Mouse (Mus musculus) olfactory bulb, adult 2 months (tissue): ENCODE data around the gene Cntf. TPM values are rescaled to one million over a fixed set of nuclear protein-coding genes. Genes with fewer than 3 reads are reported as not detected.

Experiments used
- H3K27ac ChIP-seq: fragments of 200-500 bp; 2 replicates; pipeline ENCODE4 v1.5.1; 2012; ENCODE audit warnings: low read depth, low read length; ENCODE audit not compliant: insufficient read depth
- H3K4me1 ChIP-seq: fragments of 200-500 bp; 2 replicates; pipeline ENCODE4 v1.6.1; 2012; ENCODE audit warnings: low read length; ENCODE audit not compliant: control insufficient read depth, insufficient read depth
- H3K4me3 ChIP-seq: fragments of 200-500 bp; 2 replicates; pipeline ENCODE4 v1.5.1; 2012; ENCODE audit warnings: mild to moderate bottlenecking, low read depth, low read length, moderate library complexity; ENCODE audit not compliant: insufficient read depth
- CTCF ChIP-seq: fragments of 200-500 bp; IDR thresholded peaks from 2 replicates; pipeline ENCODE4 v1.5.1; 2012; ENCODE audit warnings: low read depth, mild to moderate bottlenecking, low read length, moderate library complexity; ENCODE audit not compliant: insufficient read depth
- POLR2A ChIP-seq: fragments of 200-500 bp; IDR thresholded peaks from 2 replicates; pipeline ENCODE4 v1.6.1; 2012; ENCODE audit warnings: mild to moderate bottlenecking, low read depth, low read length, moderate library complexity; ENCODE audit not compliant: insufficient read depth
- WGBS: fragments of 180-500 bp; shearing (Covaris S2); methylation state at CpG from one replicate; pipeline ENCODE4 v1.1.7; 2018; 5-methylcytosine and 5-hydroxymethylcytosine counted together
- polyA plus RNA-seq: library from polyadenylated mRNA; stranded (reverse); fragments of >200 nt; gene quantifications from 2 replicates; pipeline ENCODE4 v1.2.4, GENCODE M21; 2012; ENCODE audit warnings: low replicate concordance; ENCODE audit not compliant: missing spikeins, insufficient read depth, insufficient read length

Cntf gene
- polyA plus RNA-seq, 1 experiment: not detected

DNA sequence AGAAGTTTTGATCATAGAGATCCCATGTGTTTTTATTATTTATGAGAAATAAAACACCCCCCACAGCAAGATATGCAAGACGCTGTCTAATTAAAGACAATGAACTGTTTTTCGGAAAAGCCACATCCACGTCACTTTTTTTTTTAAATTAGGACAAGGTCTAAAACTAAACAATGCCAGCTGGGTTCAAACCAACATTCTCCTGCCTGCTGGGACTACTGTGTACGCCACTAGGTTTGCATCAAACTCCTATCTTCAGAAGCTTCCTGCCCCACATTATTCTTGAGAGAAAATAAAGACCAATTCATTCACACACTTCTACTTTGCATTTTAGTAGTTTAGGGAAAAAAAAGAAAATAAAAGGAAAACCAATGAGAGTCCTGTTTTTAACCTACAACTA, 22.3 kb upstream of the Cntf start:
- 36% methylated on average over 4 of the region's 4 CpGs for WGBS
- Histone ChIP-seq H3K4me1 (peaks cover 2% of the 10 kb centered on the region; the same call in 1 of the 2 replicates), H3K27ac (no peak overlapping the region), H3K4me3 (no peak overlapping the region)
- TF ChIP-seq CTCF: no peak
- no peak for TF ChIP-seq POLR2A

DNA sequence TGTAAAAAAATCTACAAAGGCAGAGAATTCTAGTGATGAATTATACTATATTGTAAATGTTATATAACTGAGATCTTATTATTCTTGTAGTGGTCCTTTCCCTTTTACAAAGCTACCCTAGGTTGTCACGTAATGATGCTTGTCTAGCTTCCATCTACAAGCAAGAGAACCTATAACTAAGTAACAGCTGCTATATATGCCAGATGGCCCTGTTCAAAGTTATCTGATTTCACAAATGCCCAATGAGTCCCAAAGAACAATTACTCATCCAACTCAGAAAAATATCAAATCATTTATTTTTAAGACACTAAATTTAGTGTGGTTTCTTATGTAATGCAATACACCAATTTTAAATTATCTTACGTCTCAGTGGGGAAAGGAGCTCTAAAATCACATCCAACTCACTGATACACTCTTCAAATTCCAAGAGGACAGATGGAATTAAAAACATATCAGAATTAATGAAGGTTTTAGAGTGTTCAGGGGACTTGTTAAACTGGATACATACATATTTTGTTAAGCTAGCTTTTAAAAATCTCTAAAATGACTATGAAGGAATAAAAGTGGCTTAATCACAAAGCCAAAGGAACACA, 21.5 kb upstream of the Cntf start:
- 71% methylated on average over 2 of the region's 2 CpGs for WGBS
- Histone ChIP-seq H3K4me3 (no peak overlapping the region), H3K27ac (no peak overlapping the region), H3K4me1 (peaks cover 2% of the 10 kb centered on the region; the same call in 1 of the 2 replicates)
- no peak for TF ChIP-seq CTCF
- no peak for TF ChIP-seq POLR2A

DNA sequence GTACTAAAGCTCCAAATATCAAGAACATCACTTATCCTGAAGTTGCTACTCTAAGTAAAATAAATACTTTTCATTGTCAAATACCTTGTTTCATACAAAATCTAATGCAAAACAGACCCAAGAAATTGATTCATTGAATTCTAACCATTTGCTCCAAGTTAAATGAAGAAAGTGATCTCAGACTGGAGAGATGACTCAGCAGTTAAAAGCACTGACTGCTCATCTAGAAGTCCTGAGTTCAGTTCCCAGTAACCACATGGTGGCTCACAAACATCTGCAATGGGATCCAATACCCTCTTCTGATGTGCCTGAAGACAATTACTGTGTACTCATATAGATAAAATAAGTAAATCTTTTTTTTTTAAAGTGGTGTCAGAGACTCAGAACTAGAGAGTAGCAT, 15.0 kb upstream of the Cntf start:
- H3K4me3 ChIP-seq: no peak overlapping the region
- TF ChIP-seq CTCF (no peak), POLR2A (no peak)
- H3K27ac ChIP-seq: no peak overlapping the region
- H3K4me1 ChIP-seq: no peaks in the 10 kb centered on the region

DNA sequence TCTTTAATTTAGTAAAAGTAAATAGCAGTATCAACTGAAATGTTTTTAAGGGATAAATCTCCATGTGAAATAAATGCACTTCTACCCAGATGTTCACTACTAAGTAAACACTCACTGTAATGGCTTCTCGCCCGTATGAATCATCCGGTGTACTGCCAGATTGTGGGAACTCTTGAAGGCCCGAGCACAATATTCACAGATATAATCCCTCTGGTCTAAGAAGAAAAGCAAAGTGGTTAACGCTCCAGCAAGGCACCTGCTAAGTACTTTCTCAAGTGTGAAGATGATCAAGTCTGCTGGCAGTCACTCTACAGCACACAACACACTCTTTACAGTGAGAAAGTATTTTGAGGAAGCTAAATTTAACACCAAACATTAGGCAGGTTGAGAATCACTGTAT, 5.5 kb upstream of the Cntf start:
- H3K4me1 ChIP-seq: no peaks in the 10 kb centered on the region
- WGBS: 45% methylated on average over 5 of the region's 5 CpGs
- H3K27ac ChIP-seq: no peak overlapping the region
- TF ChIP-seq CTCF: no peak
- no peak for TF ChIP-seq POLR2A
- H3K4me3 ChIP-seq: no peak overlapping the region

DNA sequence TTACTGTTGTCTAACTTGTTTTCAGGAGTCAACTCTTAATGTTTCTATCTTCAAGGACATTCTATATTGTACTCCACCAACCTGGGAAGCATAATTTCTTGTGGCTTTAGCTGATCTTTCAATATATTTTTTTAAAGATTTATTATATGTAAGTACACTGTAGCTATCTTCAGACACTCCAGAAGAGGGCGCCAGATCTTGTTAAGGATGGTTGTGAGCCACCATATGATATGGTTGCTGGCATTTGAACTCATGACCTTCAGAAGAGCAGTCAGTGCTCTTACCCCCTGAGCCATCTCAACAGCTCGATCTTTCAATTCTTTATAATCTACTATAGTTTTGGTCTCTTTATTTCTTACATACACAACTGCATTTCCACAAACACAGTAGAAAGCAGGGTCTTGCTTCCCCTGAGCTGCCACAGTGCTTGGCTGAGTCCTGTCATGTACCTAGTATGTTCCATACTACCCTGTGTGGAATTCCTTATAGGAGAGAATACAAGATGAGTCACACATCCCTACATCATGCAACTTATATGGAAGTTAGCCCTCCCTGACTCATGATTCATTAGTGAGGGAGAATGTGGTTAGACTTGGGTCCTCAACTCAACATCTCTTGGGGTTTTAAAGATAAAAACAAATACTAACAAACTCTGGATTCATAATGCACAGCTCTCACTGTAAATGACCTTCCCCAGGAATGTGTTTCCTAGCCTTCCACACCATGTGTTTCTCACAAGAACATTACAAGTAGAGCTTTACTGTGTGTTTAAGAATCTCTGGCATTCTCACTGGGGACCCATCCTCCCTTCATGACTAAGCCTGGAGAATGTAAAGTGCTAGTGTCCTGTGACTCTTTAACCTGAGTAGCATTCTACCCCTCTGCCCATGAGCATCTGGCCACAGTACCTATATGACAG, 3.0 kb downstream of the Cntf start:
- H3K27ac ChIP-seq: no peak overlapping the region
- H3K4me3 ChIP-seq: no peak overlapping the region
- 74% methylated on average over 2 of the region's 2 CpGs for WGBS
- peaks cover 2% of the 10 kb centered on the region; the same call in 1 of the 2 replicates for H3K4me1 ChIP-seq
- TF ChIP-seq CTCF (no peak), POLR2A (no peak)

DNA sequence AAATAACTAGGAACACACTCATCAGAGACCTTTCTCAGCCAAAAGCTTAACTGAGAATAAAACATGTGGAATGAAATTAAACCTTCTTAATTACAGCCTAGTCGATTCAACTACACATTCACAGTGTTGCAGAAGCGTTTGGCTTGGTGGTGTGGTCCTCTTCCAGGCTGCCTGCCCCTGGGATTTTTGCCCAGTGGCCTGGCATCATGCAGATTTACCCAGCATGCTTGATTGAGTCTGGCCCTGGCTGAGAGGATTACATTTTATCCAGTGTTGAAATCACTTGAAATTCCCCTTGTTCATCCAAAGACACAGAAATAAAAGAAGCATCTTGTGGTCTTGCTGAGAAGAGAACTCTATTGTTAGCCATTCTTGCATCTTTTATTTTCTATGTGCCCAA, 5.8 kb downstream of the Cntf start:
- Histone ChIP-seq H3K27ac (0 out of 2 replicates have a peak overlapping the region, but pooled peaks have one; percentile 6), H3K4me3 (no peak overlapping the region), H3K4me1 (peaks cover 2% of the 10 kb centered on the region; the same call in 1 of the 2 replicates)
- no peak for TF ChIP-seq POLR2A
- TF ChIP-seq CTCF: no peak
- WGBS: 7% methylated on average over 2 of the region's 2 CpGs

DNA sequence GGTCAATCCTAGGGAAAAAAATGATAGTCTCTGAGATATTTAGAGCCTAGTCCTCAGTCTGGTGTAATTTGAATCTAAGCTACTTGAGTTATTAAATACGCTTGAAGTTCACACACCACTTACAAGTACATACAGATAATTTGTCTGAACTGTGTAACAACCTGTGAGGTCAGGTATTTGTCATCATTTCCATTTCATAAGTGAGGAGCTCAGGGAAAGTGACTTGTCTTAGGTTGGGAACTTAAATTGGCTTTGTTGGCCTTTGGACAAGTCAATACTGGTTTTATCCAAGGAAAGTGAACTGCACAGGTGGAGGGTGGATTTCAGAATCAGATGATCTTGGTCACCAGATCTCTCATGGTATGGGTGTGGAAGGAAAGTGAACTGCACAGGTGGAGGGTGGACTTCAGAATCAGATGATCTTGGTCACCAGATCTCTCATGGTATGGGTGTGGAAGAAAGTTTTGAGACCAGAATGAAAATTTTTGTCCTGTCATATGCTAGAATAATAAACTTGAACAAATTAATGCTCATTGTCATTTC, 6.4 kb downstream of the Cntf start:
- WGBS: 96% methylated on average over 1 of the region's 1 CpGs
- H3K4me3 ChIP-seq: no peak overlapping the region
- H3K27ac ChIP-seq: no peak overlapping the region
- no peak for TF ChIP-seq POLR2A
- TF ChIP-seq CTCF: no peak
- peaks cover 2% of the 10 kb centered on the region; the same call in 1 of the 2 replicates for H3K4me1 ChIP-seq

DNA sequence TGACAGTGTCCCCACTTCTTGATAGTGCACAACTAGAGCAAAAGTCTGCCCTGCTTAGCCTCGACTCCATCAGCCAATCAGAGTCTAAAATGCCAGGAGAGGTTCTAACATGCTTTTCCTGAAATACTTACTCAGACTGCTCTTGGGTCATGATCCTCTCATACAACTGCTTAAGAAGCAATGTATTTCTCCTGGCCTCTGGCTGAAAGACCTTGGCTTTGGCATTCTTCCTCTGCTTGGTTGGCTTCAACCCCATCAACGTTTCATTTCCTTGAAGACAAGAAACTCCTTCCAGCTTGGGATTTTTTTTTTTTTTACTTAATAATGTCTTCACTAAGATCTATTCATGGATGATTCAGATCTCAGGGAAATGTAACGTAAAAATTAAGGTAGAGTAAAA, 9.1 kb downstream of the Cntf start:
- Histone ChIP-seq H3K27ac (no peak overlapping the region), H3K4me3 (no peak overlapping the region), H3K4me1 (peaks cover 2% of the 10 kb centered on the region; the same call in 1 of the 2 replicates)
- 68% methylated on average over 3 of the region's 3 CpGs for WGBS
- no peak for TF ChIP-seq POLR2A
- no peak for TF ChIP-seq CTCF

DNA sequence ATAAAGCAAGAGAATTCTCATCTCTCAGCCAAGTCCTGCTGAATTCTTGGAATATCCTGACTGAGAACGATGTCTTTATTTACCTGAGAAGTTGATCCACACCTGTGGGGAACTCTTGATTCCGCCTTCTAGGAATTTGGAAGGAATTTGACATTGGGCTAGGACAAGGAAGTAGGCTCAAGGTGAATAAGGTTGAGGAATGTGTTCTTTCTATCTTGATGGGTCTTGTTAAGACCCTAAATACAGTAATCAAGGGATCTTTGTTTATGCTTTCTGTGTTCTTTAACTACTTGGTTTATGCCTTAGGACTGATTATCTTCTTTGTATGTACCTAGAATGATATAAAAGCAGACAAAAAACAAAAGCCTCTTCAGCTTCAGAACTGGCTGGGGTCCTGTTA, 33.5 kb downstream of the Cntf start:
- TF ChIP-seq CTCF: no peak
- H3K4me3 ChIP-seq: no peak overlapping the region
- H3K4me1 ChIP-seq: no peaks in the 10 kb centered on the region
- 92% methylated on average over 2 of the region's 2 CpGs for WGBS
- H3K27ac ChIP-seq: no peak overlapping the region
